Mouse (Mus musculus): ENCODE measurements around the gene Podxl.

The Podxl gene

GRCm38 (mm10) chr6:31563235-31564181 lies at the start of gene Podxl:
TSS of gene Podxl (minus strand) at chr6:31563981.
- no peak for DNase-seq (ENCODE audit: low spot score)

GRCm38 (mm10) chr6:31612560-31613270 lies 48.9 kb upstream of the Podxl start:
- DNase-seq (ENCODE audit: low spot score) = no peak

- DNase-seq (ENCODE audit: low spot score) = no peak
Observed at GRCm38 (mm10) chr6:31606429-31606828, 42.6 kb upstream of the Podxl start.

- DNase-seq (ENCODE audit: low spot score) = no peak
Observed at GRCm38 (mm10) chr6:31604629-31605265, 41.0 kb upstream of the Podxl start.

GRCm38 (mm10) chr6:31602489-31602888 lies 38.7 kb upstream of the Podxl start:
- DNase-seq (ENCODE audit: low spot score) = no peak

GRCm38 (mm10) chr6:31601131-31601530 lies 37.4 kb upstream of the Podxl start:
- no peak for DNase-seq (ENCODE audit: low spot score)

GRCm38 (mm10) chr6:31599863-31600262 lies 36.1 kb upstream of the Podxl start:
- DNase-seq (ENCODE audit: low spot score) = no peak

GRCm38 (mm10) chr6:31598349-31598911 lies 34.6 kb upstream of the Podxl start:
- no peak for DNase-seq (ENCODE audit: low spot score)

GRCm38 (mm10) chr6:31597136-31597460 lies 33.3 kb upstream of the Podxl start:
- no peak for DNase-seq (ENCODE audit: low spot score)

- DNase-seq (ENCODE audit: low spot score) = no peak
Observed at GRCm38 (mm10) chr6:31596346-31597135, 32.8 kb upstream of the Podxl start.

GRCm38 (mm10) chr6:31592579-31593238 lies 28.9 kb upstream of the Podxl start:
- no peak for DNase-seq (ENCODE audit: low spot score)

- DNase-seq (ENCODE audit: low spot score) = no peak
Observed at GRCm38 (mm10) chr6:31592128-31592527, 28.3 kb upstream of the Podxl start.

- DNase-seq (ENCODE audit: low spot score) = no peak
Observed at GRCm38 (mm10) chr6:31591676-31592075, 27.9 kb upstream of the Podxl start.

- no peak for DNase-seq (ENCODE audit: low spot score)
Observed at GRCm38 (mm10) chr6:31590754-31591153, 27.0 kb upstream of the Podxl start.

- no peak for DNase-seq (ENCODE audit: low spot score)
Observed at GRCm38 (mm10) chr6:31589268-31589667, 25.5 kb upstream of the Podxl start.

- DNase-seq (ENCODE audit: low spot score) = no peak
Observed at GRCm38 (mm10) chr6:31587655-31588054, 23.9 kb upstream of the Podxl start.

GRCm38 (mm10) chr6:31586127-31586526 lies 22.3 kb upstream of the Podxl start:
- DNase-seq (ENCODE audit: low spot score) = no peak

GRCm38 (mm10) chr6:31576151-31576550 lies 12.4 kb upstream of the Podxl start:
- no peak for DNase-seq (ENCODE audit: low spot score)

- DNase-seq (ENCODE audit: low spot score) = no peak
Observed at GRCm38 (mm10) chr6:31575063-31575462, 11.3 kb upstream of the Podxl start.

- DNase-seq (ENCODE audit: low spot score) = no peak
Observed at GRCm38 (mm10) chr6:31571459-31571858, 7.7 kb upstream of the Podxl start.

GRCm38 (mm10) chr6:31568070-31568595 lies 4.4 kb upstream of the Podxl start:
- DNase-seq (ENCODE audit: low spot score) = no peak

Data from adipocyte (in vitro differentiated cells).